Mouse (Mus musculus) cerebellum, adult (tissue): ENCODE measurements at regions not wholly inside any gene's neighbourhood (a gene's known extent, or its start where the extent isn't known, plus 50 kb on each side); places are given as distances from the start of the nearest gene placed in this dataset.

Experiments used
- ATAC-seq: cut with Nextera tagmentation; 2 replicates; pipeline ENCODE4 v1.9.2; 2017; ENCODE audit warnings: mild to moderate bottlenecking, moderate library complexity, mixed read lengths; ENCODE audit not compliant: insufficient number of reproducible peaks, low FRiP score, low TSS enrichment

GRCm38 (mm10) chr10:120564859-120565258 is 88.6 kb upstream of the Hmga2 start:
- ATAC-seq, result no peak

GRCm38 (mm10) chr10:120563926-120564325 is 87.7 kb upstream of the Hmga2 start:
- ATAC-seq, result no peak

- ATAC-seq, result no peak
These were observed 85.6 kb upstream of the Hmga2 start for GRCm38 (mm10) chr10:120561821-120562220.

GRCm38 (mm10) chr10:120557850-120558447 is 81.7 kb upstream of the Hmga2 start:
- no peak for ATAC-seq

- no peak for ATAC-seq
These were observed 79.8 kb upstream of the Hmga2 start for GRCm38 (mm10) chr10:120556116-120556515.

GRCm38 (mm10) chr10:120553097-120553453 is 76.8 kb upstream of the Hmga2 start:
- no peak for ATAC-seq

- 0 out of 2 replicates have a peak, but pooled peaks have one; percentile 20 for ATAC-seq
These were observed 76.2 kb upstream of the Hmga2 start for GRCm38 (mm10) chr10:120552341-120553096.

- ATAC-seq, result no peak
These were observed 75.6 kb upstream of the Hmga2 start for GRCm38 (mm10) chr10:120551851-120552281.

- no peak for ATAC-seq
These were observed 70.9 kb upstream of the Hmga2 start for GRCm38 (mm10) chr10:120547164-120547563.

- ATAC-seq, result no peak
These were observed 65.3 kb upstream of the Hmga2 start for GRCm38 (mm10) chr10:120541618-120542017.

GRCm38 (mm10) chr10:120538561-120538960 is 62.3 kb upstream of the Hmga2 start:
- ATAC-seq, result no peak

GRCm38 (mm10) chr10:120528406-120528805 is 52.1 kb upstream of the Hmga2 start:
- ATAC-seq, result no peak

GRCm38 (mm10) chr10:120527951-120528350 is 51.7 kb upstream of the Hmga2 start:
- no peak for ATAC-seq

GRCm38 (mm10) chr10:120526991-120527390 is 50.7 kb upstream of the Hmga2 start:
- ATAC-seq, result no peak
